Mouse (Mus musculus): ENCODE measurements at regions not wholly inside any gene's neighbourhood (a gene's known extent, or its start where the extent isn't known, plus 50 kb on each side); places are given as distances from the start of the nearest gene placed in this dataset.
"Not testable (repeated sequence)": the region's sequence is repeated elsewhere in the genome, so short reads cannot be mapped to it uniquely, and the experiment has no call there.

DNA sequence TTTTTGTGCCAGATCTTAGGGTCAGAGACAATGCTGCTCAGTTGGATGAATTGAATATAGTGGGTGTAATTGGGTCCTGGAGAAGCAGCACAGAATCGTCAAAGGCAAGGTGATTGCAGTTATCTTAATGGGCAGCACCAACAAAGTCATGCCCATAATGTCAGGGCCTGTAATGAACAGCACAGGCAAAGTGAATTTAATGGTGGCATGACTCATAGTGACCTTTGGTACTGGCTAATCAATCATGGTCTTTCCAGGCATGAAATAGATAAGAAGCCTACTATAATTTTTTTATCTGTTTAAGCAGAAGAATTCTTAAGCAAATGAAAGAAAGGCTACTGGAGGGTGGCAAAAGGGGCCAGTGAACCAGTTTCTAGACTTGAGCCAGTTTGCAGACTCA is 498.4 kb upstream of the Ercc4 start:
- Histone ChIP-seq H3K36me3 (replicated peaks) (no peaks in the 10 kb centered on the region), H3K4me1 (ENCODE audit: insufficient read depth, low read depth, low read length) (no peaks in the 10 kb centered on the region), H3K27me3 (ENCODE audit: insufficient read depth, low read length) (no peaks in the 10 kb centered on the region), H3K4me3 (ENCODE audit: low read depth, low read length) (no peak overlapping the region), H3K9me3 (replicated peaks) (no peaks in the 10 kb centered on the region)
- DNase-seq (ENCODE audit: low spot score) (no peak), ATAC-seq (ENCODE audit: extremely low read depth, insufficient number of reproducible peaks, low FRiP score, poor library complexity, severe bottlenecking) (no peak)
- TF ChIP-seq GATA2 (IDR thresholded peaks at IDR 0.05; ENCODE audit: borderline replicate concordance, low read depth, low read length) (no peak), GATA1 (IDR thresholded peaks at IDR 0.05; ENCODE audit: borderline replicate concordance, low read length) (no peak), TAL1 (conservative IDR thresholded peaks at IDR 0.05; ENCODE audit: low read depth, low read length) (no peak)

DNA sequence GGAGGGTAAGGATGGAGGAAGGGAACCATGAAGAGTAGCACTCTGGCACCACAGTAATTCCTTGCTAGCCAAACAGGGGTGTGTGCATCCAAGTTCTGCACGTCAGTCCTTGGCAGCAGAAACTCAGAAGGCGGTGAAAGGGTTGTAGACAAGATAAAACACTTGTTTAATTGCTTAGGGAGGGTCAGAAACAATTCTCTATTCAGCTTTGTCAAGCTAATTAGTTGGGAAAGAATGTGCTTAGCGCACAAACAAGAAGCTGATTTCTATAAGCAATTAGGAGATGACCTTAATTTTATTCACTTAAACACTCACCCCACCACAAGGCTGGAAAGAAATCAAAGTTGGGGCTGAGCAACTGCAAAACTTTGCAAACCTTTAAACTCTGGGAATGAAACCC is 491.7 kb upstream of the Ercc4 start:
- no peak for ATAC-seq (ENCODE audit: extremely low read depth, insufficient number of reproducible peaks, low FRiP score, poor library complexity, severe bottlenecking)
- TF ChIP-seq CTCF (IDR thresholded peaks at IDR 0.05; ENCODE audit: low read depth, low read length) (no peak), GATA1 (IDR thresholded peaks at IDR 0.05; ENCODE audit: borderline replicate concordance, low read length) (no peak), POLR2AphosphoS5 (IDR thresholded peaks at IDR 0.05; ENCODE audit: insufficient replicate concordance, low read depth, low read length) (no peak), TAL1 (conservative IDR thresholded peaks at IDR 0.05; ENCODE audit: low read depth, low read length) (no peak), GATA2 (IDR thresholded peaks at IDR 0.05; ENCODE audit: borderline replicate concordance, low read depth, low read length) (no peak)
- no peaks in the 10 kb centered on the region for H3K4me1 ChIP-seq (ENCODE audit: insufficient read depth, low read depth, low read length)
- no peaks in the 10 kb centered on the region for H3K36me3 ChIP-seq (replicated peaks)
- no peaks in the 10 kb centered on the region for H3K9me3 ChIP-seq (replicated peaks)
- no peaks in the 10 kb centered on the region for H3K27me3 ChIP-seq (ENCODE audit: insufficient read depth, low read length)
- no peak overlapping the region for H3K4me3 ChIP-seq (ENCODE audit: low read depth, low read length)
- no peak for DNase-seq (ENCODE audit: low spot score)

DNA sequence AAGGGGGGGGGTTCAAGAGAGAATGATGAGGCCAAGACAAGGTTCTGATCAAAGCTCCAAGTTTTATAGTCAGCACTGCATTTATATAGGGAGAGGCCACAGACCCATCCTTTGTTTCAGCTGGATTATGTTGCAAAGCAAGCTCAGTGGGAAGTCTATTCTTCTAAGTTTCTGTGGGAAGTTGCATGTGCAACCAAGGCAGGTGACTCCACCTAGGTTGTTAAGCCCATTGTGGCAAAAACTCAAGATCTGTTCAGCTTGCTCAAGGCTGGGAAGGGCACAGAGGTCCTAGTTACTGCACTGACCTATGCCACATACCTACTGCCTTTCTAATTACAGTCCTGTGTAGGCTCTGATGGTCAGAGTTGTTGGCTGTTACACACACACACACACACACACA is 477.0 kb upstream of the Ercc4 start:
- no peak for DNase-seq (ENCODE audit: low spot score)

DNA sequence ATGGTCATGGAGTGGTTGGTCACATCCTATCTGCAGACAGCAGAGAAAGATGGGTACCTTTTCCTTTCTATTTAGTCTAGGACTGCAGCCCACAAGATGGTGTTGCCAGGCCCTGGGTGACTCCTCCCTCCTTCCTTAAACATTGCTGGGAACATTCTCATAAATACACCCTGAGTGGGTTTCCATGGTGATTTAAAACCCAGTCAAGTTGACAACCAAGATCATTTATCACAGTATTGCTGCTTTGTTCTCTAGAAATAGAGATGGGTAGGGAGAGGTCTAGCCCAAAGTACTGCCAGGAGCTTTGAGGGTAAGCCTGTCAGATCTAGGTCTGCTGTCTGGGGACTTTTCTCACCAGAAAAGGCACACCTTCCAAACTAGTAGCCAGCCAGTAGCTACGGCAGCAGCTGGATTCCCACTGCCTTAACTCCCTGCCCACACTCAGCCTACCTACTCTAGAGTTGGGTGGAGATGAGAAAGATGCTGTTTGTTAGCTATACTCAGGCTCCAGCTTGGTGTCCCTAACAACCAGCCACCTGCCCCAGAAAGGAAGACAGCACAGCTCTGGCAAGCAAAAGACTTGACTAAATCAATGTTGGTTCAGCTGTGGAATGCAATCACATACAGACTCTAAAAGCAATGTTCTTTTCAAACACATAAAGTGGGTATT is 470.4 kb upstream of the Ercc4 start:
- no peaks in the 10 kb centered on the region for H3K27me3 ChIP-seq (ENCODE audit: insufficient read depth, low read length)
- no peaks in the 10 kb centered on the region for H3K4me1 ChIP-seq (ENCODE audit: insufficient read depth, low read depth, low read length)
- no peak overlapping the region for H3K4me3 ChIP-seq (ENCODE audit: low read depth, low read length)
- DNase-seq (ENCODE audit: low spot score) (no peak), ATAC-seq (ENCODE audit: extremely low read depth, insufficient number of reproducible peaks, low FRiP score, poor library complexity, severe bottlenecking) (no peak)
- no peaks in the 10 kb centered on the region for H3K9me3 ChIP-seq (replicated peaks)
- no peak for TF ChIP-seq CTCF (IDR thresholded peaks at IDR 0.05; ENCODE audit: low read depth, low read length)
- no peak for TF ChIP-seq POLR2AphosphoS5 (IDR thresholded peaks at IDR 0.05; ENCODE audit: insufficient replicate concordance, low read depth, low read length)
- TF ChIP-seq GATA1 (IDR thresholded peaks at IDR 0.05; ENCODE audit: borderline replicate concordance, low read length): no peak
- H3K36me3 ChIP-seq (replicated peaks): no peaks in the 10 kb centered on the region

More for the DNA sequence above, 477.0 kb upstream of the Ercc4 start:
- TF ChIP-seq POLR2AphosphoS5 (IDR thresholded peaks at IDR 0.05; ENCODE audit: insufficient replicate concordance, low read depth, low read length): no peak
- Histone ChIP-seq H3K9me3 (replicated peaks) (no peaks in the 10 kb centered on the region), H3K36me3 (replicated peaks) (no peaks in the 10 kb centered on the region), H3K27me3 (ENCODE audit: insufficient read depth, low read length) (no peaks in the 10 kb centered on the region), H3K4me3 (ENCODE audit: low read depth, low read length) (no peak overlapping the region), H3K4me1 (ENCODE audit: insufficient read depth, low read depth, low read length) (no peaks in the 10 kb centered on the region)
- no peak for ATAC-seq (ENCODE audit: extremely low read depth, insufficient number of reproducible peaks, low FRiP score, poor library complexity, severe bottlenecking)

DNA sequence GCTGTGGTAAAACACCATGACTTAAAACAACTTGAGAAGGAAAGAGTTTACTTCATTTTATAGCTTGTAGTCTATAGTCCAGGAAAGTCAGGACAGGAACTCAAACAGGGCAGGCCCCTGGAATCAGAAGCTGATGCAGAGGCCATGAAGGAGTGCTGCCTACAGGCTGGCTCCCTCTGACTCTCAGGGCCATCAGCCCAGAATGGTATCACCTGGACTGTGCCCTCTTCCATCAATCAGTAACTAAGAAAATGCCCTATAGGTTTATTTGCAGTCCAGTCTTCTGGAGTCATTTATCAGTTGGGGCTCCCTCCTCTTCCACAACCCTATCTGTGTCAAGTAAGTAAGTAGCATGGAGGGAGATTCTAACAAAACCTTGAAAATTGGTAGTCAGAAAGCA is 466.4 kb upstream of the Ercc4 start:
- DNase-seq (ENCODE audit: low spot score) (no peak), ATAC-seq (ENCODE audit: extremely low read depth, insufficient number of reproducible peaks, low FRiP score, poor library complexity, severe bottlenecking) (no peak)
- Histone ChIP-seq H3K4me1 (ENCODE audit: insufficient read depth, low read depth, low read length) (no peaks in the 10 kb centered on the region), H3K9me3 (replicated peaks) (no peaks in the 10 kb centered on the region), H3K4me3 (ENCODE audit: low read depth, low read length) (no peak overlapping the region), H3K36me3 (replicated peaks) (no peaks in the 10 kb centered on the region), H3K27me3 (ENCODE audit: insufficient read depth, low read length) (no peaks in the 10 kb centered on the region)
- TF ChIP-seq POLR2AphosphoS5 (IDR thresholded peaks at IDR 0.05; ENCODE audit: insufficient replicate concordance, low read depth, low read length) (no peak), GATA2 (IDR thresholded peaks at IDR 0.05; ENCODE audit: borderline replicate concordance, low read depth, low read length) (no peak), GATA1 (IDR thresholded peaks at IDR 0.05; ENCODE audit: borderline replicate concordance, low read length) (no peak), TAL1 (conservative IDR thresholded peaks at IDR 0.05; ENCODE audit: low read depth, low read length) (no peak), CTCF (IDR thresholded peaks at IDR 0.05; ENCODE audit: low read depth, low read length) (no peak)

DNA sequence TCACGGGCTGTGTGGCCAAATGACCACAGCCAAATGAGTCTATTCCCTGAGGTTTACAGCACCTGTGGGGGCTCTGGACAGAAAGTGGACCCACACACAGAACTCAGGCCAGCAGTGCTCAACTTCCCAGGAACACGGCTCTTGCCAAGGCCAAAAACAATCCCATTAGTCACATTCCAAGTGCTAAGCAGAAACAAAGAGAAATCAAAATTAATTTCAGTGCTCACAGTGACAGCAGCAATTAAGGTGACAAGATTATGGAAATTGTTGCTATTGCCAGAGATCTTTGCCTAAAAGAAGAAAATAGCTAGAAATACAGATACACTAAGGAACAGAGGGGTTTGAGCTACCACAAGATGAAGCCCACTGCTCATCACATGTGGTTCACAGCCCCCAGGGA is 464.9 kb upstream of the Ercc4 start:
- DNase-seq (ENCODE audit: low spot score) (no peak), ATAC-seq (ENCODE audit: extremely low read depth, insufficient number of reproducible peaks, low FRiP score, poor library complexity, severe bottlenecking) (no peak)
- H3K27me3 ChIP-seq (ENCODE audit: insufficient read depth, low read length): no peaks in the 10 kb centered on the region
- H3K36me3 ChIP-seq (replicated peaks): no peaks in the 10 kb centered on the region
- no peaks in the 10 kb centered on the region for H3K9me3 ChIP-seq (replicated peaks)
- no peak for TF ChIP-seq CTCF (IDR thresholded peaks at IDR 0.05; ENCODE audit: low read depth, low read length)
- TF ChIP-seq GATA1 (IDR thresholded peaks at IDR 0.05; ENCODE audit: borderline replicate concordance, low read length): no peak
- TF ChIP-seq TAL1 (conservative IDR thresholded peaks at IDR 0.05; ENCODE audit: low read depth, low read length): no peak
- no peak for TF ChIP-seq GATA2 (IDR thresholded peaks at IDR 0.05; ENCODE audit: borderline replicate concordance, low read depth, low read length)
- no peak for TF ChIP-seq POLR2AphosphoS5 (IDR thresholded peaks at IDR 0.05; ENCODE audit: insufficient replicate concordance, low read depth, low read length)
- H3K4me3 ChIP-seq (ENCODE audit: low read depth, low read length): no peak overlapping the region
- H3K4me1 ChIP-seq (ENCODE audit: insufficient read depth, low read depth, low read length): no peaks in the 10 kb centered on the region

DNA sequence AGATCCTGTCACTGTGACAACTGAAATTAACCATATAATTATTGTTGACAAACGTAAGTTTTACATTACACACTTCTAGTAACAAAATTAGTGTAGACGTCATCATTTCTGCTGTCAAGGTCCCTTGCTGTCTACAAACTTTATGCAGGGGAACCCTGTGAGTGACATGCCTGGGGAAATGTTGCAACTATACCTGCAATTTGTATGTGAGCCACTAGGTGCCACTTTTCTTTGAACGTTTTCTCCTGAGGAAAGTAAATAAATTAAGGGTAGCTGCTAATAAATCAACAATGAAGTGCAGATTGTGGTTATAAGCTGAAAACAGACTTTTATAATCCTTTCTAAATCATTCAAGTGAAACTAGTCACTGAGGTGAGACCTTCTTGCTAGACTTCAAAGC is 457.3 kb upstream of the Ercc4 start:
- Histone ChIP-seq H3K4me3 (ENCODE audit: low read depth, low read length) (no peak overlapping the region), H3K27me3 (ENCODE audit: insufficient read depth, low read length) (peaks cover 5% of the 10 kb centered on the region; the same call in 1 of the 2 replicates), H3K36me3 (replicated peaks) (no peaks in the 10 kb centered on the region), H3K4me1 (ENCODE audit: insufficient read depth, low read depth, low read length) (no peaks in the 10 kb centered on the region), H3K9me3 (replicated peaks) (no peaks in the 10 kb centered on the region)
- no peak for DNase-seq (ENCODE audit: low spot score)
- no peak for ATAC-seq (ENCODE audit: extremely low read depth, insufficient number of reproducible peaks, low FRiP score, poor library complexity, severe bottlenecking)
- TF ChIP-seq TAL1 (conservative IDR thresholded peaks at IDR 0.05; ENCODE audit: low read depth, low read length) (no peak), POLR2AphosphoS5 (IDR thresholded peaks at IDR 0.05; ENCODE audit: insufficient replicate concordance, low read depth, low read length) (no peak), GATA1 (IDR thresholded peaks at IDR 0.05; ENCODE audit: borderline replicate concordance, low read length) (no peak), GATA2 (IDR thresholded peaks at IDR 0.05; ENCODE audit: borderline replicate concordance, low read depth, low read length) (no peak), CTCF (IDR thresholded peaks at IDR 0.05; ENCODE audit: low read depth, low read length) (no peak)

DNA sequence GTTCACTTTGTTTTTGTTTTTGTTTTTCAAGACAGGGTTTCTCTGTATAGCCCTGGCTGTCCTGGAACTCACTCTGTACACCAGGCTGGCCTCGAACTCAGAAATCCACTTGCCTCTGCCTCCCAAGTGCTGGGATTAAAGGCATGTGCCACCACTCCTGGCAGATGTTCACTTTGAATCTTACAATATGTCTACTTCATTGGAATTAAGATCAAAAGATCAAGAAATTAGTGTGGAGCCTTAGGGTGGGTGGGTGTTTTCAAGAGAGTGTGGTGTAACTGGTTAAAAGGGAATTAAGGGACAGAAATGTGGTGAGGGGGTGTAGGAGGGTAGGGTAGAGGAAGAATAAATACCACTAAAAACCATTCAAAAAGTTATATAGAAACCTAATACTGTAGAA is 435.8 kb upstream of the Ercc4 start:
- not testable (repeated sequence) for H3K4me1 ChIP-seq (ENCODE audit: insufficient read depth, low read depth, low read length); H3K27me3 ChIP-seq (ENCODE audit: insufficient read depth, low read length); H3K36me3 ChIP-seq (replicated peaks); H3K4me3 ChIP-seq (ENCODE audit: low read depth, low read length); DNase-seq (ENCODE audit: low spot score); H3K9me3 ChIP-seq (replicated peaks); ATAC-seq (ENCODE audit: extremely low read depth, insufficient number of reproducible peaks, low FRiP score, poor library complexity, severe bottlenecking)
